Mouse (Mus musculus) hindbrain, embryonic 14.5 days (tissue): ENCODE measurements around the gene Peli2. TPM values are rescaled to one million over a fixed set of nuclear protein-coding genes. Genes with fewer than 3 reads are reported as not detected.

Experiments
- ATAC-seq: fragments of 200-750 bp; cut with Nextera tagmentation; 2 replicates; pipeline ENCODE4 v1.8.0; 2017; ENCODE audit warnings: moderate number of reproducible peaks, mild to moderate bottlenecking, moderate TSS enrichment, moderate library complexity; ENCODE audit not compliant: low FRiP score
- DNase-seq: peaks from one replicate; pipeline ENCODE4 v3.0.0-alpha.2; 2015; ENCODE audit warnings: low spot score
- H3K27ac ChIP-seq: fragments of 300-500 bp; sonication (generic); 2 replicates; pipeline ENCODE4 v1.5.1; 2014; ENCODE audit warnings: mild to moderate bottlenecking, moderate library complexity
- H3K27me3 ChIP-seq: fragments of 300-500 bp; sonication (generic); 2 replicates; pipeline ENCODE4 v1.6.1; 2014; ENCODE audit warnings: mild to moderate bottlenecking, low read length, mixed read lengths; ENCODE audit not compliant: control insufficient read depth, insufficient read depth
- H3K36me3 ChIP-seq: fragments of 300-500 bp; sonication (generic); replicated peaks from 2 replicates; pipeline ENCODE4 v1.6.1; 2014; ENCODE audit not compliant: control insufficient read depth, insufficient read depth
- H3K4me1 ChIP-seq: fragments of 300-500 bp; sonication (generic); replicated peaks from 2 replicates; pipeline ENCODE4 v1.6.1; 2014; ENCODE audit warnings: antibody characterized with exemption, low read length, mixed read lengths; ENCODE audit not compliant: control insufficient read depth, insufficient read depth
- H3K4me2 ChIP-seq: fragments of 300-500 bp; sonication (generic); replicated peaks from 2 replicates; pipeline ENCODE4 v1.6.1; 2014; ENCODE audit warnings: mild to moderate bottlenecking, moderate library complexity
- H3K4me3 ChIP-seq: fragments of 300-500 bp; sonication (generic); replicated peaks from 2 replicates; pipeline ENCODE4 v1.5.1; 2014; ENCODE audit warnings: mild to moderate bottlenecking, low read length
- H3K9ac ChIP-seq: fragments of 300-500 bp; sonication (generic); 2 replicates; pipeline ENCODE4 v1.6.1; 2014
- H3K9me3 ChIP-seq: fragments of 300-500 bp; sonication (generic); 2 replicates; pipeline ENCODE4 v1.6.1; 2016; ENCODE audit warnings: low read length; ENCODE audit not compliant: control insufficient read depth
- WGBS: fragments of 180-500 bp; shearing (Covaris S2); extraction: QIAGEN DNeasy Blood & Tissue Kit; methylation state at CpG from one replicate; pipeline ENCODE4 v1.1.7; 2014; 5-methylcytosine and 5-hydroxymethylcytosine counted together
- polyA plus RNA-seq: library from polyadenylated mRNA; unstranded; fragments of >200 nt; fragmentation: Nextera tagmentation; extraction: Ambion mirVana; gene quantifications from 2 replicates; pipeline ENCODE4 v1.2.1, GENCODE M21; 2014

Peli2 gene
- polyA plus RNA-seq, 1 experiment from 2014 or later: 10.0 TPM

- H3K4me3 ChIP-seq: no peak overlapping the region
- peaks cover 63% of the 10 kb centered on the region for H3K4me1 ChIP-seq
- no peak overlapping the region; the same call in 1 of the 2 replicates for H3K27ac ChIP-seq
- 71% methylated on average over 3 of the region's 3 CpGs for WGBS
- H3K9me3 ChIP-seq: no peaks in the 10 kb centered on the region
- ATAC-seq (no peak), DNase-seq (no peak)
- H3K9ac ChIP-seq: no peak overlapping the region
- no peaks in the 10 kb centered on the region for H3K36me3 ChIP-seq
- H3K4me2 ChIP-seq: no peak overlapping the region
- H3K27me3 ChIP-seq: no peaks in the 10 kb centered on the region
Observed at GRCm38 (mm10) chr14:48132241-48132640, 11.6 kb downstream of the Peli2 start.

- no peak for DNase-seq
- no peak overlapping the region for H3K4me2 ChIP-seq
Observed at GRCm38 (mm10) chr14:48132865-48133802, 12.5 kb downstream of the Peli2 start.

GRCm38 (mm10) chr14:48134344-48134743 is 13.7 kb downstream of the Peli2 start:
- Histone ChIP-seq H3K4me1 (peaks cover 64% of the 10 kb centered on the region), H3K4me3 (no peak overlapping the region), H3K36me3 (no peaks in the 10 kb centered on the region), H3K9me3 (no peaks in the 10 kb centered on the region), H3K27ac (no peak overlapping the region), H3K4me2 (no peak overlapping the region), H3K27me3 (no peaks in the 10 kb centered on the region), H3K9ac (no peak overlapping the region)
- DNase-seq: no peak
- WGBS: 42% methylated on average over 7 of the region's 7 CpGs
- no peak for ATAC-seq

More at GRCm38 (mm10) chr14:48132865-48133802, 12.5 kb downstream of the Peli2 start:
- no peaks in the 10 kb centered on the region for H3K36me3 ChIP-seq
- H3K27me3 ChIP-seq: no peaks in the 10 kb centered on the region
- H3K4me3 ChIP-seq: no peak overlapping the region
- H3K4me1 ChIP-seq: peaks cover 61% of the 10 kb centered on the region
- no peak overlapping the region for H3K27ac ChIP-seq
- no peak overlapping the region for H3K9ac ChIP-seq
- WGBS: 58% methylated on average over 21 of the region's 21 CpGs
- ATAC-seq: no peak
- H3K9me3 ChIP-seq: no peaks in the 10 kb centered on the region

- peaks cover 67% of the 10 kb centered on the region for H3K4me1 ChIP-seq
- H3K9ac ChIP-seq: no peak overlapping the region
- no peak overlapping the region for H3K4me3 ChIP-seq
- H3K9me3 ChIP-seq: no peaks in the 10 kb centered on the region
- 41% methylated on average over 11 of the region's 11 CpGs for WGBS
- no peak overlapping the region for H3K27ac ChIP-seq
- no peak for ATAC-seq
- H3K27me3 ChIP-seq: no peaks in the 10 kb centered on the region
- no peaks in the 10 kb centered on the region for H3K36me3 ChIP-seq
- H3K4me2 ChIP-seq: no peak overlapping the region
- no peak for DNase-seq
Observed at GRCm38 (mm10) chr14:48135816-48136345, 15.3 kb downstream of the Peli2 start.

- 71% methylated on average over 8 of the region's 8 CpGs for WGBS
- no peaks in the 10 kb centered on the region for H3K9me3 ChIP-seq
- DNase-seq (no peak), ATAC-seq (no peak)
- H3K36me3 ChIP-seq: no peaks in the 10 kb centered on the region
- H3K27me3 ChIP-seq: no peaks in the 10 kb centered on the region
- no peak overlapping the region for H3K4me3 ChIP-seq
- no peak overlapping the region for H3K9ac ChIP-seq
- no peak overlapping the region for H3K27ac ChIP-seq
- H3K4me1 ChIP-seq: peaks cover 53% of the 10 kb centered on the region
- H3K4me2 ChIP-seq: no peak overlapping the region
Observed at GRCm38 (mm10) chr14:48137731-48138130, 17.1 kb downstream of the Peli2 start.

DNA sequence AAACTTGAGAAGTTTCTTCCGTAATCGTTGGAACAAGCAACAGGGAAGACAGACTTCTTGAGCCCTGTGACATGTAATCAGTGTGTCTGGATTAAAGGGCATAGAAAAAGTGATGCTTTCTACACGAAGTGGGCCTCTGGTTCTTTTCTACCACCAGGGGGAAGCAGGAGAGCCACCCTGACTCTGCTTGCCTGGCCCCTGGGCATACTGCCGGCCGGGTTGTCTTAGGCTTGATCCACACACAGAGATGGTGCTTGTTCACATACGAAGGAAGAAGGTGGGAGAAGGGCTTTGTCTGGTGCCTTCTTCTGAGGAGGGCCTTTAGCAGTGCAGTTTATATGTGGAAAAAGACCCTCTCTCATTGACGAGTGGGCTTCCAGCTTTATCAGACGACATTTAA is 17.5 kb downstream of the Peli2 start:
- Histone ChIP-seq H3K4me3 (no peak overlapping the region), H3K4me1 (peaks cover 52% of the 10 kb centered on the region), H3K9ac (no peak overlapping the region), H3K9me3 (no peaks in the 10 kb centered on the region), H3K27ac (no peak overlapping the region), H3K36me3 (no peaks in the 10 kb centered on the region), H3K4me2 (no peak overlapping the region), H3K27me3 (no peaks in the 10 kb centered on the region)
- ATAC-seq (no peak), DNase-seq (no peak)
- 50% methylated on average over 8 of the region's 8 CpGs for WGBS

DNA sequence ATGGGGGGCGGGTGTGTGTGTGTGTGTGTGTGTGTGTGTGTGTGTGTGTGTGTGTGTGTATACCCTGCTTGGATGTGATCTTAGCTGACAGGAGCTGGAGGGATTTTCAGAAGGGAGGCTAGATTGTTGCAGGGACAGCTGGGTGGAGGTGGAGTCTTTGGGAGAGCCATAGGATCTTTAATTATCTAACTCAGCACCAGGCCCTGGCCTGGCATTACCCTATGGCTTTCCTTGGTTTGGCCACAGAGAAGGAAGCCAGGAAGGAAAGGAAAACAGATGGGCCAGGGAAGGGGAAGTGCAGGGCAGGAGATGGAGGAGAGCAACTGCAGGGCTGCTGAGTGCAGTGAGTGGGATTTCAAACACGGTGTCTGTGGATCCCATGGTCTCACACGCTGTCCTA is 18.8 kb downstream of the Peli2 start:
- Histone ChIP-seq H3K4me2 (no peak overlapping the region), H3K27ac (no peak overlapping the region), H3K4me3 (no peak overlapping the region), H3K27me3 (no peaks in the 10 kb centered on the region), H3K4me1 (peaks cover 49% of the 10 kb centered on the region), H3K36me3 (no peaks in the 10 kb centered on the region), H3K9ac (no peak overlapping the region), H3K9me3 (no peaks in the 10 kb centered on the region)
- no peak for DNase-seq
- 89% methylated on average over 3 of the region's 3 CpGs for WGBS
- no peak for ATAC-seq

DNA sequence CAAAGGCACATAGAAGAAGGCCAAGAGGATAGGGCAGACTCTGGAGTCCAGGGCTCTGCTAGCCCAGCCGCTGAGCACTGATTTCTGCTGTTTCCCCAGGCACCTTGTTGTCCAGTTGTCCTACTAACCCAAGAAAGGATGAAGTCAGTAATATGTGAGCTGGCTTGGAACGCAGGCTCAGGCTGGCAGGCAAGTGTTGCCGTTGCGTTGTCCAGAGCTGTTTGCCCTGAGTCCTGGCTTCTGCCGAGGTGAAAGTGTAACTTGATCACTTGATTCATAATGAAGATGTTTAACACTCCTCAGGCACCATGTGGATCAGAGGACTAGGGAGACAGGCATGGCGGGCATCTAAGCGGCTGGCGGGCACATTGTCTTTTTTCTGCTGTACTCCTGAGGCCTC is 21.1 kb downstream of the Peli2 start:
- 74% methylated on average over 8 of the region's 8 CpGs for WGBS
- no peak overlapping the region for H3K9ac ChIP-seq
- ATAC-seq (no peak), DNase-seq (no peak)
- peaks cover 32% of the 10 kb centered on the region; the same call in 1 of the 2 replicates for H3K4me1 ChIP-seq
- H3K9me3 ChIP-seq: no peaks in the 10 kb centered on the region
- H3K4me3 ChIP-seq: no peak overlapping the region
- no peaks in the 10 kb centered on the region for H3K27me3 ChIP-seq
- no peak overlapping the region for H3K27ac ChIP-seq
- no peak overlapping the region for H3K4me2 ChIP-seq
- no peaks in the 10 kb centered on the region for H3K36me3 ChIP-seq

DNA sequence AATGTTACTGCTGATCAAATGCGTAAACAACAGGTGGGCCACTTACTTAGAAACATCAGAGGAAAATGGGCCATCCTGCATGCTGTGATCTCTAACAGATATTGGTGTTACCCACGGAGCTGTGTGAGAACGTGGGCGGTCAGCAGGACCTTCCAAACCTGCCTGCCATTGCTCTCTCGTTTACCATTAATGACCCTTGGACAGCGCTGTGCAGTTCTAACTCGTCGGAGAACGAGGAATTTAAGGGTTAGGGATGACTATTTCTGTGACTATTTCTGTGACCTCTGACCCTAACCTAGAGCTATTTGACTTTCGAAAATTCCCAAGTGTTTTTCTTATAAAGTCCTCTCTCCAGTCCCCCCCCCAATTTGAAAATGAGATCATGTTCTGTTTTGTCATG is 22.1 kb downstream of the Peli2 start:
- H3K9ac ChIP-seq: no peak overlapping the region
- no peaks in the 10 kb centered on the region for H3K27me3 ChIP-seq
- no peak overlapping the region for H3K4me2 ChIP-seq
- H3K4me1 ChIP-seq: peaks cover 22% of the 10 kb centered on the region; the same call in 1 of the 2 replicates
- H3K27ac ChIP-seq: no peak overlapping the region
- H3K4me3 ChIP-seq: no peak overlapping the region
- no peak for DNase-seq
- ATAC-seq: no peak
- no peaks in the 10 kb centered on the region for H3K36me3 ChIP-seq
- no peaks in the 10 kb centered on the region for H3K9me3 ChIP-seq
- WGBS: 66% methylated on average over 10 of the region's 10 CpGs
